ENCODE assay signal across 8 mouse cellular contexts in genomic region chr11:69111051-69111810, GRCm38 (mm10). TPM values are rescaled to one million over a fixed set of nuclear protein-coding genes. Genes with fewer than 3 reads are reported as not detected.
A peak's percentile ranks its signal among the peaks of the same experiment; 100 is the strongest.
DNase-seq lines count a peak whose midpoint lies in the region; ATAC-seq and TF ChIP-seq lines count a peak whose summit lies in the region.

No protein-coding gene starts in this region.

- peak overlapping the region; percentile 82 for H3K4me2 ChIP-seq in liver, embryonic 11.5 days
- peak overlapping the region; percentile 51 for H3K4me2 ChIP-seq in limb, embryonic 11.5 days (ENCODE audit: low read depth, severe bottlenecking)

- H3K9me3 ChIP-seq in liver, embryonic 11.5 days (ENCODE audit: control insufficient read depth, low read length), result no peaks in the 10 kb centered on the region
- no peaks in the 10 kb centered on the region for H3K9me3 ChIP-seq in limb, embryonic 11.5 days (ENCODE audit: control insufficient read depth, low read length)

- ATAC-seq in liver, embryonic 11.5 days (replicated peaks; ENCODE audit: low FRiP score), result no peak; the same call in 1 of the 2 replicates
- no peak for ATAC-seq in limb, embryonic 11.5 days (ENCODE audit: insufficient number of reproducible peaks, low FRiP score, low TSS enrichment, low read depth)

- no peak overlapping the region for H3K27ac ChIP-seq in liver, embryonic 11.5 days (ENCODE audit: low read depth, low read length)
- no peak overlapping the region for H3K27ac ChIP-seq in embryonic fibroblast, embryonic 13.5 days (ENCODE audit: insufficient read depth, low read length)
- H3K27ac ChIP-seq in limb, embryonic 11.5 days (replicated peaks; ENCODE audit: low read depth, low read length), result no peak overlapping the region
- H3K27ac ChIP-seq in olfactory bulb, adult 2 months (ENCODE audit: insufficient read depth, low read depth, low read length), result no peak overlapping the region

- H3K9ac ChIP-seq in liver, embryonic 11.5 days (ENCODE audit: low read depth, low read length), result peak overlapping the region; percentile 62
- peak overlapping the region; percentile 41; the same call in 1 of the 2 replicates for H3K9ac ChIP-seq in limb, embryonic 11.5 days (ENCODE audit: low read length)

- TF ChIP-seq POLR2A in embryonic fibroblast, embryonic 13.5 days (IDR thresholded peaks at IDR 0.05; ENCODE audit: low read depth, low read length), result no peak
- no peak for TF ChIP-seq POLR2A in olfactory bulb, adult 2 months (IDR thresholded peaks at IDR 0.05; ENCODE audit: insufficient read depth, low read depth, low read length)

- peaks cover 14% of the 10 kb centered on the region for H3K4me1 ChIP-seq in liver, embryonic 11.5 days (replicated peaks; ENCODE audit: control insufficient read depth, insufficient read depth, low read length)
- 0 out of 2 replicates have a peak, but pooled peaks cover 4% of the 10 kb centered on the region for H3K4me1 ChIP-seq in embryonic fibroblast, embryonic 13.5 days (ENCODE audit: control insufficient read depth, insufficient read depth, low read length)
- 0 out of 2 replicates have a peak, but pooled peaks cover 3% of the 10 kb centered on the region for H3K4me1 ChIP-seq in limb, embryonic 11.5 days (ENCODE audit: control insufficient read depth, insufficient read depth, low read length)
- H3K4me1 ChIP-seq in olfactory bulb, adult 2 months (ENCODE audit: control insufficient read depth, insufficient read depth, low read length), result peaks cover 7% of the 10 kb centered on the region

- no peak for TF ChIP-seq CTCF in embryonic fibroblast, embryonic 13.5 days (IDR thresholded peaks at IDR 0.05; ENCODE audit: borderline replicate concordance, insufficient read depth, low read length)
- TF ChIP-seq CTCF in olfactory bulb, adult 2 months (IDR thresholded peaks at IDR 0.05; ENCODE audit: insufficient read depth, low read depth, low read length), result no peak

- H3K27me3 ChIP-seq in liver, embryonic 11.5 days (replicated peaks; ENCODE audit: control insufficient read depth, insufficient read depth, low read length), result no peaks in the 10 kb centered on the region
- H3K27me3 ChIP-seq in limb, embryonic 11.5 days (ENCODE audit: control insufficient read depth, insufficient read depth, low read length), result no peaks in the 10 kb centered on the region

- DNase-seq in liver, embryonic 11.5 days (ENCODE audit: low spot score), result no peak
- no peak for DNase-seq in liver
- DNase-seq in limb, embryonic 11.5 days (ENCODE audit: low spot score), result peak; percentile 43
- no peak for DNase-seq in urinary bladder, postnatal 10 days (ENCODE audit: low spot score)
- no peak for DNase-seq in frontal cortex, postnatal 14 days (ENCODE audit: low spot score in 2 of 2)
- DNase-seq in testis, postnatal 14 days (ENCODE audit: low spot score), result no peak

- 7% methylated on average over 21 of the region's 21 CpGs for WGBS in liver, embryonic 11.5 days
- WGBS in limb, embryonic 11.5 days, result 7% methylated on average over 21 of the region's 21 CpGs
- 13% methylated on average over 21 of the region's 21 CpGs for WGBS in olfactory bulb, adult 2 months

- peak overlapping the region; percentile 61 for H3K4me3 ChIP-seq in liver, embryonic 11.5 days (ENCODE audit: low read depth, low read length)
- peak overlapping the region; percentile 59 for H3K4me3 ChIP-seq in embryonic fibroblast, embryonic 13.5 days (ENCODE audit: insufficient read depth, low read length)
- peak overlapping the region; percentile 38 for H3K4me3 ChIP-seq in limb, embryonic 11.5 days (ENCODE audit: low read depth, low read length)
- H3K4me3 ChIP-seq in olfactory bulb, adult 2 months (ENCODE audit: insufficient read depth, low read depth, low read length), result peak overlapping the region; percentile 38; the same call in 1 of the 2 replicates

- H3K36me3 ChIP-seq in liver, embryonic 11.5 days (ENCODE audit: control insufficient read depth, insufficient read depth, low read length), result peaks cover 16% of the 10 kb centered on the region
- no peaks in the 10 kb centered on the region; the same call in 1 of the 2 replicates for H3K36me3 ChIP-seq in limb, embryonic 11.5 days (ENCODE audit: control insufficient read depth, insufficient read depth, low read length)

RNA-seq across cellular contexts. Expression of gene Hes7, which starts 9.0 kb away (rescaled TPM):
- 0.55 and 0.59 TPM in 2 replicates for polyA plus RNA-seq in liver, embryonic 11.5 days (2014; fragmentation: Nextera tagmentation; extraction: Ambion mirVana)
- polyA plus RNA-seq in embryonic fibroblast, embryonic 13.5 days (2011; ENCODE audit: insufficient read length, low read depth, missing spikeins), result not detected in 2 replicates
- 0.54 and 0.65 TPM in 2 replicates for polyA plus RNA-seq in limb, embryonic 11.5 days (2014; fragmentation: Nextera tagmentation; extraction: Ambion mirVana)
- not detected in 2 replicates for polyA plus RNA-seq in olfactory bulb, adult 2 months (2012; ENCODE audit: insufficient read depth, insufficient read length, low replicate concordance, missing spikeins)

RNA-seq across cellular contexts. Expression of gene 9130213A22Rik, which starts 11.2 kb away (rescaled TPM):
- 0.10 and 0.22 TPM in 2 replicates for polyA plus RNA-seq in liver, embryonic 11.5 days (2014; fragmentation: Nextera tagmentation; extraction: Ambion mirVana)
- 0.88 and 1.1 TPM in 2 replicates for polyA plus RNA-seq in embryonic fibroblast, embryonic 13.5 days (2011; ENCODE audit: insufficient read length, low read depth, missing spikeins)
- 0.19 TPM in 1 of 2 replicates, not detected in the other for polyA plus RNA-seq in limb, embryonic 11.5 days (2014; fragmentation: Nextera tagmentation; extraction: Ambion mirVana)
- not detected in 2 replicates for polyA plus RNA-seq in olfactory bulb, adult 2 months (2012; ENCODE audit: insufficient read depth, insufficient read length, low replicate concordance, missing spikeins)

RNA-seq across cellular contexts. Expression of gene Aloxe3, which starts 14.5 kb away (rescaled TPM):
- 0.48 TPM in 1 of 2 replicates, not detected in the other for polyA plus RNA-seq in liver, embryonic 11.5 days (2014; fragmentation: Nextera tagmentation; extraction: Ambion mirVana)
- polyA plus RNA-seq in embryonic fibroblast, embryonic 13.5 days (2011; ENCODE audit: insufficient read length, low read depth, missing spikeins), result 0.27 TPM in 1 of 2 replicates, not detected in the other
- polyA plus RNA-seq in limb, embryonic 11.5 days (2014; fragmentation: Nextera tagmentation; extraction: Ambion mirVana), result 0.17 and 0.25 TPM in 2 replicates
- not detected in 2 replicates for polyA plus RNA-seq in olfactory bulb, adult 2 months (2012; ENCODE audit: insufficient read depth, insufficient read length, low replicate concordance, missing spikeins)

RNA-seq across cellular contexts. Expression of gene Per1, which starts 16.2 kb away (rescaled TPM):
- 6.2 and 6.6 TPM in 2 replicates for polyA plus RNA-seq in liver, embryonic 11.5 days (2014; fragmentation: Nextera tagmentation; extraction: Ambion mirVana)
- polyA plus RNA-seq in embryonic fibroblast, embryonic 13.5 days (2011; ENCODE audit: insufficient read length, low read depth, missing spikeins), result 23.1 and 30.9 TPM in 2 replicates
- polyA plus RNA-seq in limb, embryonic 11.5 days (2014; fragmentation: Nextera tagmentation; extraction: Ambion mirVana), result 8.0 and 9.1 TPM in 2 replicates
- not detected in 2 replicates for polyA plus RNA-seq in olfactory bulb, adult 2 months (2012; ENCODE audit: insufficient read depth, insufficient read length, low replicate concordance, missing spikeins)

RNA-seq across cellular contexts. Expression of gene Vamp2, which starts 22.9 kb away (rescaled TPM):
- 47.2 and 56.0 TPM in 2 replicates for polyA plus RNA-seq in liver, embryonic 11.5 days (2014; fragmentation: Nextera tagmentation; extraction: Ambion mirVana)
- 51.1 and 58.3 TPM in 2 replicates for polyA plus RNA-seq in embryonic fibroblast, embryonic 13.5 days (2011; ENCODE audit: insufficient read length, low read depth, missing spikeins)
- polyA plus RNA-seq in limb, embryonic 11.5 days (2014; fragmentation: Nextera tagmentation; extraction: Ambion mirVana), result 64.2 and 73.3 TPM in 2 replicates
- polyA plus RNA-seq in olfactory bulb, adult 2 months (2012; ENCODE audit: insufficient read depth, insufficient read length, low replicate concordance, missing spikeins), result 348 and 768 TPM in 2 replicates
